Comparison of ENCODE assay signal across 8 mouse cellular contexts in the genomic region with DNA sequence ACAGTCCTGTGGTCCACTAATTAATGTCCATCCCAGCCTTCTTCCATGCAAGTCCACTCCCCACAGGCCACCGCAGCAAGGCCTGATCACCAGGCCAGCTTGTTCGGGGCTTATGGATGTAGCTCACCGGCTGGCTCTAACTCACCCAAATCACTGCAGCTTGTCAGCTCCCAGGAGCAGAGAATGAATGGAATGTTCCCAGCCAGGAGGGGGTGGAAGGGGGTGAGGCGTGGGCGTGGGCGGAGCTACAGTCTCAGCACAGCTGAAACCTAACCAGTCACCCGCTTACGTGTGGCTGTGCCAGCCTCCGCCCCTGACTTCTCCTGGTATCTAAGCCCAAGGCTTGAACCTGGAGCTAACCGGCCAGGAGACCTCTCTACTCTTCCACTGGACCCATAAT. TPM values are rescaled to one million over a fixed set of nuclear protein-coding genes. Genes with fewer than 3 reads are reported as not detected.
DNase-seq lines count a peak whose midpoint lies in the region; ATAC-seq lines count a peak whose summit lies in the region.

No protein-coding gene starts in this region.

- peak; percentile 67; the same call in 1 of the 2 replicates for ATAC-seq in cerebellum, adult (ENCODE audit: insufficient number of reproducible peaks, low FRiP score, low TSS enrichment)
- peak; percentile 50; the same call in 1 of the 2 replicates for ATAC-seq in forebrain, embryonic 11.5 days (replicated peaks; ENCODE audit: low FRiP score)
- ATAC-seq in heart, embryonic 14.5 days (ENCODE audit: insufficient number of reproducible peaks, insufficient read depth, low FRiP score, low read depth): peak; percentile 80
- ATAC-seq in liver, embryonic 12.5 days: 0 out of 2 replicates have a peak, but pooled peaks have one; percentile 6
- ATAC-seq in neural tube, embryonic 14.5 days (ENCODE audit: low read depth): peak; percentile 44; the same call in 1 of the 2 replicates

- H3K27ac ChIP-seq in forebrain, embryonic 11.5 days (ENCODE audit: low read depth, low read length): no peak overlapping the region
- peak overlapping the region; percentile 85 to 93 for H3K27ac ChIP-seq in heart, embryonic 14.5 days (replicated peaks in 1 of 2; ENCODE audit: control insufficient read depth in 1 of 2, insufficient read depth in 1 of 2, low read depth in 2 of 2, low read length in 2 of 2)
- H3K27ac ChIP-seq in liver, embryonic 12.5 days: peak overlapping the region; percentile 50
- peak overlapping the region; percentile 35; the same call in 1 of the 2 replicates for H3K27ac ChIP-seq in neural tube, embryonic 14.5 days (ENCODE audit: low read depth, low read length)

- H3K9me3 ChIP-seq in forebrain, embryonic 11.5 days (ENCODE audit: control insufficient read depth, low read length): no peaks in the 10 kb centered on the region
- H3K9me3 ChIP-seq in heart, embryonic 14.5 days (ENCODE audit: control insufficient read depth, low read length): no peaks in the 10 kb centered on the region
- H3K9me3 ChIP-seq in liver, embryonic 12.5 days (replicated peaks): no peaks in the 10 kb centered on the region
- H3K9me3 ChIP-seq in neural tube, embryonic 14.5 days (ENCODE audit: control insufficient read depth, low read length): no peaks in the 10 kb centered on the region

- no peak overlapping the region for H3K4me2 ChIP-seq in forebrain, embryonic 11.5 days (ENCODE audit: low read depth, low read length, severe bottlenecking)
- H3K4me2 ChIP-seq in heart, embryonic 14.5 days (ENCODE audit: low read length): peak overlapping the region; percentile 58
- H3K4me2 ChIP-seq in liver, embryonic 12.5 days: no peak overlapping the region
- H3K4me2 ChIP-seq in neural tube, embryonic 14.5 days (ENCODE audit: low read depth, low read length): no peak overlapping the region

- peaks cover 17% of the 10 kb centered on the region for H3K36me3 ChIP-seq in forebrain, embryonic 11.5 days (ENCODE audit: control insufficient read depth, insufficient read depth, low read length)
- peaks cover 50% of the 10 kb centered on the region for H3K36me3 ChIP-seq in heart, embryonic 14.5 days (ENCODE audit: control insufficient read depth, insufficient read depth, low read length)
- H3K36me3 ChIP-seq in liver, embryonic 12.5 days: peaks cover 41% of the 10 kb centered on the region
- peaks cover 37% of the 10 kb centered on the region for H3K36me3 ChIP-seq in neural tube, embryonic 14.5 days (ENCODE audit: control insufficient read depth, insufficient read depth, low read length)

- DNase-seq in cerebellum, postnatal 4 days (ENCODE audit: low spot score in 2 of 2): no peak
- DNase-seq in forebrain, embryonic 11.5 days (ENCODE audit: low spot score): peak; percentile 86
- peak; percentile 92 for DNase-seq in kidney, postnatal 10 days
- no peak for DNase-seq in thymus, postnatal 25 days

- WGBS in forebrain, embryonic 11.5 days: 4% methylated on average over 10 of the region's 10 CpGs
- WGBS in heart, embryonic 14.5 days: 3% methylated on average over 10 of the region's 10 CpGs
- WGBS in liver, embryonic 12.5 days (ENCODE audit: insufficient replicate concordance): 43% methylated on average over 10 of the region's 10 CpGs
- 0% methylated on average over 10 of the region's 10 CpGs for WGBS in neural tube, embryonic 14.5 days

- no peak overlapping the region for H3K4me3 ChIP-seq in forebrain, embryonic 11.5 days (ENCODE audit: low read depth, low read length)
- H3K4me3 ChIP-seq in heart, embryonic 14.5 days (ENCODE audit: control insufficient read depth in 1 of 2, insufficient read depth in 1 of 2, low read depth in 1 of 2, low read length in 2 of 2): peak overlapping the region; percentile 11 to 15; a peak in 3 of 4 replicates
- H3K4me3 ChIP-seq in liver, embryonic 12.5 days: no peak overlapping the region
- H3K4me3 ChIP-seq in neural tube, embryonic 14.5 days (ENCODE audit: low read depth, low read length): no peak overlapping the region

- no peaks in the 10 kb centered on the region for H3K27me3 ChIP-seq in forebrain, embryonic 11.5 days (ENCODE audit: control insufficient read depth, insufficient read depth, low read length)
- H3K27me3 ChIP-seq in heart, embryonic 14.5 days (ENCODE audit: control insufficient read depth, insufficient read depth, low read length): no peaks in the 10 kb centered on the region
- H3K27me3 ChIP-seq in liver, embryonic 12.5 days (replicated peaks): peaks cover 37% of the 10 kb centered on the region
- H3K27me3 ChIP-seq in neural tube, embryonic 14.5 days (ENCODE audit: control insufficient read depth, insufficient read depth, low read length): no peaks in the 10 kb centered on the region

- peak overlapping the region; percentile 16; the same call in 1 of the 2 replicates for H3K9ac ChIP-seq in forebrain, embryonic 11.5 days (ENCODE audit: low read length)
- H3K9ac ChIP-seq in heart, embryonic 14.5 days (ENCODE audit: low read length): peak overlapping the region; percentile 59
- no peak overlapping the region for H3K9ac ChIP-seq in liver, embryonic 12.5 days
- H3K9ac ChIP-seq in neural tube, embryonic 14.5 days (replicated peaks; ENCODE audit: low read depth, low read length): no peak overlapping the region

- H3K4me1 ChIP-seq in forebrain, embryonic 11.5 days (replicated peaks; ENCODE audit: control insufficient read depth, insufficient read depth, low read length): peaks cover 36% of the 10 kb centered on the region
- peaks cover 31 to 50% of the 10 kb centered on the region in 2 experiments for H3K4me1 ChIP-seq in heart, embryonic 14.5 days (ENCODE audit: control insufficient read depth in 2 of 2, insufficient read depth in 2 of 2, low read length in 2 of 2)
- peaks cover 53% of the 10 kb centered on the region for H3K4me1 ChIP-seq in liver, embryonic 12.5 days
- peaks cover 40% of the 10 kb centered on the region for H3K4me1 ChIP-seq in neural tube, embryonic 14.5 days (ENCODE audit: control insufficient read depth, insufficient read depth, low read length)

RNA-seq across cellular contexts. Expression of gene Plxnb2, which starts 11.2 kb away (rescaled TPM):
- 162 and 176 TPM in 2 replicates for polyA plus RNA-seq in forebrain, embryonic 11.5 days (2014; fragmentation: Nextera tagmentation; extraction: Ambion mirVana)
- polyA plus RNA-seq in heart, embryonic 14.5 days (2014; fragmentation: Nextera tagmentation; extraction: Ambion mirVana): 87.4 and 99.3 TPM in 2 replicates
- polyA plus RNA-seq in liver, embryonic 12.5 days (2016; fragmentation: Nextera tagmentation; extraction: Ambion mirVana): 38.5 and 38.8 TPM in 2 replicates
- 66.4 and 100 TPM in 2 replicates for polyA plus RNA-seq in neural tube, embryonic 14.5 days (2014; fragmentation: Nextera tagmentation; extraction: Ambion mirVana)

RNA-seq across cellular contexts. Expression of gene Mapk11, which starts 20.0 kb away (rescaled TPM):
- 43.2 and 47.6 TPM in 2 replicates for polyA plus RNA-seq in forebrain, embryonic 11.5 days (2014; fragmentation: Nextera tagmentation; extraction: Ambion mirVana)
- 2.5 and 3.2 TPM in 2 replicates for polyA plus RNA-seq in heart, embryonic 14.5 days (2014; fragmentation: Nextera tagmentation; extraction: Ambion mirVana)
- polyA plus RNA-seq in liver, embryonic 12.5 days (2016; fragmentation: Nextera tagmentation; extraction: Ambion mirVana): 1.8 TPM in 2 replicates
- polyA plus RNA-seq in neural tube, embryonic 14.5 days (2014; fragmentation: Nextera tagmentation; extraction: Ambion mirVana): 24.9 and 32.9 TPM in 2 replicates

RNA-seq across cellular contexts. Expression of gene Dennd6b, which starts 26.9 kb away (rescaled TPM):
- polyA plus RNA-seq in forebrain, embryonic 11.5 days (2014; fragmentation: Nextera tagmentation; extraction: Ambion mirVana): 26.7 and 27.5 TPM in 2 replicates
- 14.8 and 16.6 TPM in 2 replicates for polyA plus RNA-seq in heart, embryonic 14.5 days (2014; fragmentation: Nextera tagmentation; extraction: Ambion mirVana)
- polyA plus RNA-seq in liver, embryonic 12.5 days (2016; fragmentation: Nextera tagmentation; extraction: Ambion mirVana): 5.3 and 5.5 TPM in 2 replicates
- polyA plus RNA-seq in neural tube, embryonic 14.5 days (2014; fragmentation: Nextera tagmentation; extraction: Ambion mirVana): 83.0 and 94.5 TPM in 2 replicates

RNA-seq across cellular contexts. Expression of gene Mapk12, which starts 28.9 kb away (rescaled TPM):
- polyA plus RNA-seq in forebrain, embryonic 11.5 days (2014; fragmentation: Nextera tagmentation; extraction: Ambion mirVana): 26.9 and 29.8 TPM in 2 replicates
- polyA plus RNA-seq in heart, embryonic 14.5 days (2014; fragmentation: Nextera tagmentation; extraction: Ambion mirVana): 21.0 and 23.0 TPM in 2 replicates
- 2.3 and 2.7 TPM in 2 replicates for polyA plus RNA-seq in liver, embryonic 12.5 days (2016; fragmentation: Nextera tagmentation; extraction: Ambion mirVana)
- polyA plus RNA-seq in neural tube, embryonic 14.5 days (2014; fragmentation: Nextera tagmentation; extraction: Ambion mirVana): 2.9 and 5.2 TPM in 2 replicates

RNA-seq across cellular contexts. Expression of gene Hdac10, which starts 40.9 kb away (rescaled TPM):
- polyA plus RNA-seq in forebrain, embryonic 11.5 days (2014; fragmentation: Nextera tagmentation; extraction: Ambion mirVana): 14.2 and 16.2 TPM in 2 replicates
- polyA plus RNA-seq in heart, embryonic 14.5 days (2014; fragmentation: Nextera tagmentation; extraction: Ambion mirVana): 11.0 and 11.5 TPM in 2 replicates
- 12.8 and 15.3 TPM in 2 replicates for polyA plus RNA-seq in liver, embryonic 12.5 days (2016; fragmentation: Nextera tagmentation; extraction: Ambion mirVana)
- 22.1 and 24.9 TPM in 2 replicates for polyA plus RNA-seq in neural tube, embryonic 14.5 days (2014; fragmentation: Nextera tagmentation; extraction: Ambion mirVana)

Comparison
In these comparisons a context has a peak if more than half of its experiments do, and no peak if none do; other contexts are left out.
1. ATAC-seq: peak in every context shown above with its lines; median percentile 80 in heart, embryonic 14.5 days; 67 in cerebellum, adult; 50 in forebrain, embryonic 11.5 days; 44 in neural tube, embryonic 14.5 days; 6 in liver, embryonic 12.5 days.
2. DNase-seq: peak in forebrain, embryonic 11.5 days (single experiment) and kidney, postnatal 10 days (single experiment); none in cerebellum, postnatal 4 days (0 of 2) and thymus, postnatal 25 days (single experiment).
3. H3K4me3 ChIP-seq: peak in heart, embryonic 14.5 days (2 of 2); none in forebrain, embryonic 11.5 days (single experiment), liver, embryonic 12.5 days (single experiment) and neural tube, embryonic 14.5 days (single experiment).
4. H3K9ac ChIP-seq: peak in forebrain, embryonic 11.5 days (single experiment) and heart, embryonic 14.5 days (single experiment); none in liver, embryonic 12.5 days (single experiment) and neural tube, embryonic 14.5 days (single experiment).